9 mouse cellular contexts compared by ENCODE assay signal in the genomic region with DNA sequence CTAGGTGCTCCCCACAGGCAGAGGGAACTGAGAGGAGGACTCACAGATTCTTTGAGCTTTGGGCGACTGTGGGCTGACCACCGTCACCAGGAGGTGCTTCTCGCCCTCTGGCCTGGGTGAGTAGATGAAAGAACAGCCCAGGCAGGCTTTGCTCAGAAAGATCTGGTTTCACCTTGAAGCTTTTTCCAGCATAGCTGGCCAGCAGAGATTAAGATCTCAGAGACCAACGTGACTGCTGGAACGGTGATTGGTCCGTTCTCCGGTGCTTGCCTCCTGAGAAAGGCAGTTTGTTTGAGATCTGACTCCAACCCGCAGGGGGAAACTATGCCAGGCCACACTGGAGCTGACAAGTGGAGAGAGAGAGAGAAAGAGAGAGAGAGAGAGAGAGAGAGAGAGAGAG. TPM values are rescaled to one million over a fixed set of nuclear protein-coding genes. Genes with fewer than 3 reads are reported as not detected.
DNase-seq lines count a peak whose midpoint lies in the region; ATAC-seq and TF ChIP-seq lines count a peak whose summit lies in the region.
"Had no signal": no experiment of that assay in that cellular context is flagged by ENCODE, and none has a peak within 500 bp of the region (broad histone marks: within the 10 kb centered on the region; RNA-seq: fewer than 3 reads in every experiment).

No protein-coding gene starts in this region.

- H3K9me3 ChIP-seq in kidney, postnatal 0 days (replicated peaks; ENCODE audit: low read length): no peaks in the 10 kb centered on the region
- no peaks in the 10 kb centered on the region for H3K9me3 ChIP-seq in stomach, embryonic 14.5 days (ENCODE audit: control insufficient read depth, low read depth, low read length)

- no peak overlapping the region for H3K4me3 ChIP-seq in kidney, postnatal 0 days (replicated peaks; ENCODE audit: low read depth, low read length)
- no peak overlapping the region for H3K4me3 ChIP-seq in stomach, embryonic 14.5 days (ENCODE audit: low read depth, low read length)

- peak overlapping the region; percentile 81 for H3K27ac ChIP-seq in kidney, postnatal 0 days
- no peak overlapping the region for H3K27ac ChIP-seq in stomach, embryonic 14.5 days (ENCODE audit: low read length)

- H3K27me3 ChIP-seq in kidney, postnatal 0 days (ENCODE audit: insufficient read depth, low read length): 0 out of 2 replicates have a peak, but pooled peaks cover 5% of the 10 kb centered on the region
- 0 out of 2 replicates have a peak, but pooled peaks cover 6% of the 10 kb centered on the region for H3K27me3 ChIP-seq in stomach, embryonic 14.5 days (ENCODE audit: control insufficient read depth, insufficient read depth, low read length)

- no peaks in the 10 kb centered on the region for H3K36me3 ChIP-seq in kidney, postnatal 0 days (ENCODE audit: insufficient read depth, low read length)
- H3K36me3 ChIP-seq in stomach, embryonic 14.5 days (ENCODE audit: control insufficient read depth, insufficient read depth, low read length): no peaks in the 10 kb centered on the region

- WGBS in kidney, postnatal 0 days: 41% methylated on average over 8 of the region's 8 CpGs
- 44% methylated on average over 8 of the region's 8 CpGs for WGBS in stomach, embryonic 14.5 days

- no peak overlapping the region for H3K9ac ChIP-seq in kidney, postnatal 0 days (ENCODE audit: low read depth, low read length)
- no peak overlapping the region for H3K9ac ChIP-seq in stomach, embryonic 14.5 days (replicated peaks; ENCODE audit: low read depth, low read length)

- no peak; the same call in 1 of the 2 replicates for ATAC-seq in kidney, postnatal 0 days (replicated peaks; ENCODE audit: low FRiP score, low read depth)
- ATAC-seq in stomach, embryonic 14.5 days (ENCODE audit: insufficient number of reproducible peaks, insufficient read depth, low FRiP score, low read depth): peak; percentile 51; the same call in 1 of the 2 replicates

- H3K4me1 ChIP-seq in kidney, postnatal 0 days (replicated peaks; ENCODE audit: insufficient read depth, low read length): no peaks in the 10 kb centered on the region
- no peaks in the 10 kb centered on the region; the same call in 1 of the 2 replicates for H3K4me1 ChIP-seq in stomach, embryonic 14.5 days (ENCODE audit: control insufficient read depth, insufficient read depth, low read length)

- no peak for TF ChIP-seq CTCF in kidney, postnatal 0 days (IDR thresholded peaks at IDR 0.05; ENCODE audit: low read depth)

- DNase-seq in gastrocnemius, adult 18-20 months (ENCODE audit: low spot score): peak; percentile 48
- DNase-seq in gastrocnemius, postnatal 4 days (ENCODE audit: low spot score in 2 of 2): no peak
- peak; percentile 79 for DNase-seq in fibroblast of lung, adult 2 months (ENCODE audit: low read depth)
- DNase-seq in kidney, postnatal 0 days (ENCODE audit: low spot score): peak; percentile 37
- no peak for DNase-seq in natural killer cell, adult 2 months (ENCODE audit: low spot score in 2 of 2)
- DNase-seq in left cerebral cortex, adult 9 months (ENCODE audit: low spot score in 2 of 2): no peak
- DNase-seq in right cerebral cortex, postnatal 4 days: no peak
- DNase-seq: thymus, adult 2 months had no signal

- no peak overlapping the region for H3K4me2 ChIP-seq in kidney, postnatal 0 days (ENCODE audit: low read length)
- no peak overlapping the region for H3K4me2 ChIP-seq in stomach, embryonic 14.5 days (replicated peaks; ENCODE audit: low read depth, low read length)

RNA-seq across cellular contexts. Expression of a gene that starts 19.3 kb away (rescaled TPM):
- 1,000 to 10,000 TPM; 1,375 to 1,461 TPM for total RNA-seq in gastrocnemius, adult 18-20 months (2021)
- 1,000 to 10,000 TPM; 2,037 to 2,325 TPM for total RNA-seq in gastrocnemius, postnatal 4 days (2021)
- polyA plus RNA-seq in kidney, postnatal 0 days (2015; fragmentation: Nextera tagmentation; extraction: Ambion mirVana): 1,461 and 1,709 TPM in 2 replicates
- polyA plus RNA-seq in stomach, embryonic 14.5 days (2014; fragmentation: Nextera tagmentation; extraction: Ambion mirVana): 1,594 and 1,757 TPM in 2 replicates

RNA-seq across cellular contexts. Expression of a gene that starts 51.6 kb away (rescaled TPM):
- under 1 TPM; 0.37 to 0.88 TPM for total RNA-seq in gastrocnemius, adult 18-20 months (2021)
- total RNA-seq in gastrocnemius, postnatal 4 days (2021): 10 to 100 TPM; 39.2 to 41.4 TPM
- 40.1 and 51.2 TPM in 2 replicates for polyA plus RNA-seq in kidney, postnatal 0 days (2015; fragmentation: Nextera tagmentation; extraction: Ambion mirVana)
- 127 and 140 TPM in 2 replicates for polyA plus RNA-seq in stomach, embryonic 14.5 days (2014; fragmentation: Nextera tagmentation; extraction: Ambion mirVana)

Comparison
In these comparisons a context has a peak if more than half of its experiments do, and no peak if none do; other contexts are left out.
1. DNase-seq: peak in gastrocnemius, adult 18-20 months (single experiment), fibroblast of lung, adult 2 months (single experiment) and kidney, postnatal 0 days (single experiment); none in gastrocnemius, postnatal 4 days (0 of 2), natural killer cell, adult 2 months (0 of 2), left cerebral cortex, adult 9 months (0 of 2) and right cerebral cortex, postnatal 4 days (single experiment).
2. RNA of a gene that starts 51.6 kb away (total RNA-seq): 39.2 to 41.4 TPM in gastrocnemius, postnatal 4 days; 0.37 to 0.88 TPM in gastrocnemius, adult 18-20 months; every median in the first group is over 10 times any median in the second.